Comparison of ENCODE assay signal across 8 mouse cellular contexts in genomic region chr8:48109373-48109855, GRCm38 (mm10). TPM values are rescaled to one million over a fixed set of nuclear protein-coding genes. Genes with fewer than 3 reads are reported as not detected.
A peak's percentile ranks its signal among the peaks of the same experiment; 100 is the strongest.
DNase-seq lines count a peak whose midpoint lies in the region; ATAC-seq and TF ChIP-seq lines count a peak whose summit lies in the region.

No protein-coding gene starts in this region.

- 0 out of 2 replicates have a peak overlapping the region, but pooled peaks have one; percentile 24 for H3K27ac ChIP-seq in lung, embryonic 14.5 days (ENCODE audit: low read depth)
- peak overlapping the region; percentile 96 for H3K27ac ChIP-seq in forebrain, embryonic 10.5 days
- peak overlapping the region; percentile 79; the same call in 1 of the 2 replicates for H3K27ac ChIP-seq in limb, embryonic 12.5 days
- H3K27ac ChIP-seq in neural tube, embryonic 14.5 days (ENCODE audit: low read depth, low read length) = no peak overlapping the region

- TF ChIP-seq CTCF in lung, embryonic 14.5 days (IDR thresholded peaks at IDR 0.05; ENCODE audit: low read depth) = no peak

- peaks cover 7% of the 10 kb centered on the region; the same call in 1 of the 2 replicates for H3K4me1 ChIP-seq in lung, embryonic 14.5 days (ENCODE audit: insufficient read depth)
- peaks cover 23% of the 10 kb centered on the region for H3K4me1 ChIP-seq in forebrain, embryonic 10.5 days
- peaks cover 7% of the 10 kb centered on the region; the same call in 1 of the 2 replicates for H3K4me1 ChIP-seq in limb, embryonic 12.5 days (replicated peaks)
- peaks cover 4% of the 10 kb centered on the region; the same call in 1 of the 2 replicates for H3K4me1 ChIP-seq in neural tube, embryonic 14.5 days (ENCODE audit: control insufficient read depth, insufficient read depth, low read length)

- peak overlapping the region; percentile 77 for H3K4me2 ChIP-seq in lung, embryonic 14.5 days
- H3K4me2 ChIP-seq in limb, embryonic 12.5 days = peak overlapping the region; percentile 77
- peak overlapping the region; percentile 60 for H3K4me2 ChIP-seq in neural tube, embryonic 14.5 days (ENCODE audit: low read depth, low read length)

- H3K9me3 ChIP-seq in lung, embryonic 14.5 days (ENCODE audit: low read depth, low read length) = no peaks in the 10 kb centered on the region
- H3K9me3 ChIP-seq in forebrain, embryonic 10.5 days = peaks cover 10% of the 10 kb centered on the region
- H3K9me3 ChIP-seq in limb, embryonic 12.5 days = peaks cover 15% of the 10 kb centered on the region; the same call in 1 of the 2 replicates
- no peaks in the 10 kb centered on the region for H3K9me3 ChIP-seq in neural tube, embryonic 14.5 days (ENCODE audit: control insufficient read depth, low read length)

- 13% methylated on average over 5 of the region's 5 CpGs for WGBS in lung, embryonic 14.5 days
- WGBS in forebrain, embryonic 10.5 days = 32% methylated on average over 5 of the region's 5 CpGs
- WGBS in limb, embryonic 12.5 days = 28% methylated on average over 5 of the region's 5 CpGs
- WGBS in neural tube, embryonic 14.5 days = 40% methylated on average over 5 of the region's 5 CpGs

- peak; percentile 72 for ATAC-seq in lung, embryonic 14.5 days (ENCODE audit: insufficient read depth)
- peak; percentile 46; the same call in 1 of the 2 replicates for ATAC-seq in limb, embryonic 12.5 days (ENCODE audit: insufficient number of reproducible peaks, insufficient read depth, low FRiP score, low TSS enrichment, low read depth)
- peak; percentile 9; the same call in 1 of the 2 replicates for ATAC-seq in neural tube, embryonic 14.5 days (ENCODE audit: low read depth)

- no peak for DNase-seq in lung, embryonic 14.5 days
- no peak for DNase-seq in lung, adult 18-20 months
- no peak for DNase-seq in forebrain, embryonic 10.5 days (ENCODE audit: extremely low spot score, low spot score)
- DNase-seq in layer of hippocampus, adult 9-11 months = no peak
- DNase-seq in layer of hippocampus, postnatal 10 days (ENCODE audit: low spot score in 2 of 2) = no peak
- no peak for DNase-seq in layer of hippocampus, adult 8-10 months (ENCODE audit: low spot score in 2 of 2)

- no peaks in the 10 kb centered on the region for H3K27me3 ChIP-seq in lung, embryonic 14.5 days (ENCODE audit: insufficient read depth, low read length)
- H3K27me3 ChIP-seq in forebrain, embryonic 10.5 days (ENCODE audit: poor library complexity, severe bottlenecking) = no peaks in the 10 kb centered on the region
- no peaks in the 10 kb centered on the region for H3K27me3 ChIP-seq in limb, embryonic 12.5 days
- no peaks in the 10 kb centered on the region for H3K27me3 ChIP-seq in neural tube, embryonic 14.5 days (ENCODE audit: control insufficient read depth, insufficient read depth, low read length)

- peak overlapping the region; percentile 70 for H3K4me3 ChIP-seq in lung, embryonic 14.5 days (ENCODE audit: low read depth, low read length)
- peak overlapping the region; percentile 87 for H3K4me3 ChIP-seq in forebrain, embryonic 10.5 days
- H3K4me3 ChIP-seq in limb, embryonic 12.5 days (replicated peaks) = peak overlapping the region; percentile 70
- H3K4me3 ChIP-seq in neural tube, embryonic 14.5 days (ENCODE audit: low read depth, low read length) = peak overlapping the region; percentile 50

- H3K9ac ChIP-seq in lung, embryonic 14.5 days = peak overlapping the region; percentile 75
- H3K9ac ChIP-seq in limb, embryonic 12.5 days (replicated peaks) = peak overlapping the region; percentile 78
- H3K9ac ChIP-seq in neural tube, embryonic 14.5 days (replicated peaks; ENCODE audit: low read depth, low read length) = peak overlapping the region; percentile 58

- H3K36me3 ChIP-seq in lung, embryonic 14.5 days (ENCODE audit: insufficient read depth) = peaks cover 13% of the 10 kb centered on the region
- peaks cover 24% of the 10 kb centered on the region for H3K36me3 ChIP-seq in forebrain, embryonic 10.5 days (replicated peaks)
- H3K36me3 ChIP-seq in limb, embryonic 12.5 days = peaks cover 20% of the 10 kb centered on the region
- H3K36me3 ChIP-seq in neural tube, embryonic 14.5 days (ENCODE audit: control insufficient read depth, insufficient read depth, low read length) = no peaks in the 10 kb centered on the region

RNA-seq across cellular contexts. Expression of gene Dctd, which starts 10.5 kb away (rescaled TPM):
- 34.9 and 38.2 TPM in 2 replicates for polyA plus RNA-seq in lung, embryonic 14.5 days (2014; fragmentation: Nextera tagmentation; extraction: Ambion mirVana)
- polyA plus RNA-seq in forebrain, embryonic 10.5 days (2016; fragmentation: Nextera tagmentation; extraction: Ambion mirVana) = 50.0 and 51.5 TPM in 2 replicates
- 34.3 and 39.1 TPM in 2 replicates for polyA plus RNA-seq in limb, embryonic 12.5 days (2016; fragmentation: Nextera tagmentation; extraction: Ambion mirVana)
- polyA plus RNA-seq in neural tube, embryonic 14.5 days (2014; fragmentation: Nextera tagmentation; extraction: Ambion mirVana) = 9.9 and 12.9 TPM in 2 replicates
- 1 to 10 TPM; 8.5 to 9.3 TPM for total RNA-seq in layer of hippocampus, postnatal 10 days (2021)
- total RNA-seq in layer of hippocampus, adult 8-10 months (2022) = 1 to 10 TPM; 6.3 to 7.7 (median 7.1) TPM

Comparison
In these comparisons a context has a peak if more than half of its experiments do, and no peak if none do; other contexts are left out.
1. ATAC-seq: peak in every context shown above with its lines; median percentile 72 in lung, embryonic 14.5 days; 46 in limb, embryonic 12.5 days; 9 in neural tube, embryonic 14.5 days.